Mouse (Mus musculus): ENCODE measurements around the gene Atg7. TPM values are rescaled to one million over a fixed set of nuclear protein-coding genes. Genes with fewer than 3 reads are reported as not detected.

Atg7 gene
- total RNA-seq, 1 experiment: 14.6 TPM

GRCm38 (mm10) chr6:114663707-114664106 lies 20.8 kb downstream of the Atg7 start:
- no peak for TF ChIP-seq MAFK (IDR thresholded peaks at IDR 0.05; ENCODE audit: insufficient read depth, low read depth, low read length)
- no peak for TF ChIP-seq CHD2 (IDR thresholded peaks at IDR 0.05; ENCODE audit: low read depth, low read length)
- Histone ChIP-seq H3K27ac (ENCODE audit: insufficient read depth, low read depth, low read length, poor library complexity, severe bottlenecking) (no peak overlapping the region), H3K36me3 (ENCODE audit: control insufficient read depth, insufficient read depth, low read length, poor library complexity, severe bottlenecking) (no peaks in the 10 kb centered on the region), H3K4me1 (ENCODE audit: control insufficient read depth in 2 of 2, insufficient read depth in 2 of 2, low read length in 2 of 2, poor library complexity in 1 of 2) (no peaks in the 10 kb centered on the region), H3K4me3 (ENCODE audit: insufficient read depth in 1 of 2, low read depth in 1 of 2, low read length in 2 of 2, poor library complexity in 1 of 2, severe bottlenecking in 1 of 2) (no peak overlapping the region), H3K9me3 (ENCODE audit: control insufficient read depth, insufficient read depth, low read depth, low read length) (no peaks in the 10 kb centered on the region), H3K9ac (ENCODE audit: insufficient read depth, low read depth, low read length, poor library complexity, severe bottlenecking) (no peak overlapping the region)
- in situ Hi-C loops (cut with MboI; ENCODE audit: low sequenced_read_pairs in 2 of 2, unreplicated experiment in 2 of 2): no loop called here
- DNase-seq (ENCODE audit: low read depth, low spot score): no peak

- Histone ChIP-seq H3K4me1 (ENCODE audit: control insufficient read depth in 2 of 2, insufficient read depth in 2 of 2, low read length in 2 of 2, poor library complexity in 1 of 2) (no peaks in the 10 kb centered on the region), H3K27ac (ENCODE audit: insufficient read depth, low read depth, low read length, poor library complexity, severe bottlenecking) (no peak overlapping the region), H3K9me3 (ENCODE audit: control insufficient read depth, insufficient read depth, low read depth, low read length) (no peaks in the 10 kb centered on the region), H3K36me3 (ENCODE audit: control insufficient read depth, insufficient read depth, low read length, poor library complexity, severe bottlenecking) (no peaks in the 10 kb centered on the region), H3K4me3 (ENCODE audit: insufficient read depth in 1 of 2, low read depth in 1 of 2, low read length in 2 of 2, poor library complexity in 1 of 2, severe bottlenecking in 1 of 2) (no peak overlapping the region), H3K9ac (ENCODE audit: insufficient read depth, low read depth, low read length, poor library complexity, severe bottlenecking) (no peak overlapping the region)
- TF ChIP-seq MAFK (IDR thresholded peaks at IDR 0.05; ENCODE audit: insufficient read depth, low read depth, low read length): no peak
- no peak for TF ChIP-seq ZNF384 (IDR thresholded peaks at IDR 0.05; ENCODE audit: low read depth, low read length)
- no peak for TF ChIP-seq CHD2 (IDR thresholded peaks at IDR 0.05; ENCODE audit: low read depth, low read length)
- no peak for TF ChIP-seq ZC3H11A (IDR thresholded peaks at IDR 0.05; ENCODE audit: borderline replicate concordance, low read depth, low read length)
- TF ChIP-seq HCFC1 (IDR thresholded peaks at IDR 0.05; ENCODE audit: borderline replicate concordance, insufficient read depth, low read length): no peak
- no peak for DNase-seq (ENCODE audit: low read depth, low spot score)
- in situ Hi-C loops (cut with MboI; ENCODE audit: low sequenced_read_pairs in 2 of 2, unreplicated experiment in 2 of 2): no loop called here
These were observed 21.8 kb downstream of the Atg7 start for GRCm38 (mm10) chr6:114664716-114665115.

GRCm38 (mm10) chr6:114667518-114667917 lies 24.6 kb downstream of the Atg7 start:
- in situ Hi-C loops (cut with MboI; ENCODE audit: low sequenced_read_pairs in 2 of 2, unreplicated experiment in 2 of 2): no loop called here
- Histone ChIP-seq H3K4me3 (ENCODE audit: insufficient read depth in 1 of 2, low read depth in 1 of 2, low read length in 2 of 2, poor library complexity in 1 of 2, severe bottlenecking in 1 of 2) (no peak overlapping the region), H3K9me3 (ENCODE audit: control insufficient read depth, insufficient read depth, low read depth, low read length) (no peaks in the 10 kb centered on the region), H3K36me3 (ENCODE audit: control insufficient read depth, insufficient read depth, low read length, poor library complexity, severe bottlenecking) (no peaks in the 10 kb centered on the region), H3K27ac (ENCODE audit: insufficient read depth, low read depth, low read length, poor library complexity, severe bottlenecking) (no peak overlapping the region), H3K4me1 (ENCODE audit: control insufficient read depth in 2 of 2, insufficient read depth in 2 of 2, low read length in 2 of 2, poor library complexity in 1 of 2) (no peaks in the 10 kb centered on the region), H3K9ac (ENCODE audit: insufficient read depth, low read depth, low read length, poor library complexity, severe bottlenecking) (no peak overlapping the region)
- DNase-seq (ENCODE audit: low read depth, low spot score): no peak
- TF ChIP-seq ZC3H11A (IDR thresholded peaks at IDR 0.05; ENCODE audit: borderline replicate concordance, low read depth, low read length): no peak
- TF ChIP-seq CHD2 (IDR thresholded peaks at IDR 0.05; ENCODE audit: low read depth, low read length): no peak
- TF ChIP-seq HCFC1 (IDR thresholded peaks at IDR 0.05; ENCODE audit: borderline replicate concordance, insufficient read depth, low read length): no peak
- no peak for TF ChIP-seq MAFK (IDR thresholded peaks at IDR 0.05; ENCODE audit: insufficient read depth, low read depth, low read length)

- in situ Hi-C loops (cut with MboI; ENCODE audit: low sequenced_read_pairs in 2 of 2, unreplicated experiment in 2 of 2): loop anchor here in 1 of 2 experiments (25.0 kb wide), 1 partner anchor 237 kb away; no protein-coding TSS in a partner anchor
- no peak for DNase-seq (ENCODE audit: low read depth, low spot score)
These were observed 31.9 kb downstream of the Atg7 start for GRCm38 (mm10) chr6:114674771-114675170.

GRCm38 (mm10) chr6:114676091-114676490 lies 33.2 kb downstream of the Atg7 start:
- no peak for TF ChIP-seq MAFK (IDR thresholded peaks at IDR 0.05; ENCODE audit: insufficient read depth, low read depth, low read length)
- TF ChIP-seq ZC3H11A (IDR thresholded peaks at IDR 0.05; ENCODE audit: borderline replicate concordance, low read depth, low read length): no peak
- TF ChIP-seq HCFC1 (IDR thresholded peaks at IDR 0.05; ENCODE audit: borderline replicate concordance, insufficient read depth, low read length): no peak
- no peak for TF ChIP-seq CHD2 (IDR thresholded peaks at IDR 0.05; ENCODE audit: low read depth, low read length)
- no peak for TF ChIP-seq ZNF384 (IDR thresholded peaks at IDR 0.05; ENCODE audit: low read depth, low read length)
- no peak overlapping the region for H3K27ac ChIP-seq (ENCODE audit: insufficient read depth, low read depth, low read length, poor library complexity, severe bottlenecking)
- no peak overlapping the region for H3K4me3 ChIP-seq (ENCODE audit: insufficient read depth in 1 of 2, low read depth in 1 of 2, low read length in 2 of 2, poor library complexity in 1 of 2, severe bottlenecking in 1 of 2)
- peaks cover 2% of the 10 kb centered on the region; the same call in 1 of the 2 replicates for H3K36me3 ChIP-seq (ENCODE audit: control insufficient read depth, insufficient read depth, low read length, poor library complexity, severe bottlenecking)
- H3K9ac ChIP-seq (ENCODE audit: insufficient read depth, low read depth, low read length, poor library complexity, severe bottlenecking): no peak overlapping the region
- no peaks in the 10 kb centered on the region for H3K4me1 ChIP-seq (ENCODE audit: control insufficient read depth in 2 of 2, insufficient read depth in 2 of 2, low read length in 2 of 2, poor library complexity in 1 of 2)
- in situ Hi-C loops (cut with MboI; ENCODE audit: low sequenced_read_pairs in 2 of 2, unreplicated experiment in 2 of 2): loop anchor here in 1 of 2 experiments (25.0 kb wide), 1 partner anchor 239 kb away; no protein-coding TSS in a partner anchor
- no peak for DNase-seq (ENCODE audit: low read depth, low spot score)
- H3K9me3 ChIP-seq (ENCODE audit: control insufficient read depth, insufficient read depth, low read depth, low read length): no peaks in the 10 kb centered on the region

More at GRCm38 (mm10) chr6:114674771-114675170, 31.9 kb downstream of the Atg7 start:
- Histone ChIP-seq H3K4me1 (ENCODE audit: control insufficient read depth in 2 of 2, insufficient read depth in 2 of 2, low read length in 2 of 2, poor library complexity in 1 of 2) (no peaks in the 10 kb centered on the region), H3K9ac (ENCODE audit: insufficient read depth, low read depth, low read length, poor library complexity, severe bottlenecking) (no peak overlapping the region), H3K9me3 (ENCODE audit: control insufficient read depth, insufficient read depth, low read depth, low read length) (no peaks in the 10 kb centered on the region), H3K27ac (ENCODE audit: insufficient read depth, low read depth, low read length, poor library complexity, severe bottlenecking) (no peak overlapping the region), H3K36me3 (ENCODE audit: control insufficient read depth, insufficient read depth, low read length, poor library complexity, severe bottlenecking) (peaks cover 2% of the 10 kb centered on the region; the same call in 1 of the 2 replicates), H3K4me3 (ENCODE audit: insufficient read depth in 1 of 2, low read depth in 1 of 2, low read length in 2 of 2, poor library complexity in 1 of 2, severe bottlenecking in 1 of 2) (no peak overlapping the region)
- TF ChIP-seq MAFK (IDR thresholded peaks at IDR 0.05; ENCODE audit: insufficient read depth, low read depth, low read length): peak; percentile 56; the same call in 1 of the 2 replicates
- TF ChIP-seq HCFC1 (IDR thresholded peaks at IDR 0.05; ENCODE audit: borderline replicate concordance, insufficient read depth, low read length): no peak
